In the genomic region with DNA sequence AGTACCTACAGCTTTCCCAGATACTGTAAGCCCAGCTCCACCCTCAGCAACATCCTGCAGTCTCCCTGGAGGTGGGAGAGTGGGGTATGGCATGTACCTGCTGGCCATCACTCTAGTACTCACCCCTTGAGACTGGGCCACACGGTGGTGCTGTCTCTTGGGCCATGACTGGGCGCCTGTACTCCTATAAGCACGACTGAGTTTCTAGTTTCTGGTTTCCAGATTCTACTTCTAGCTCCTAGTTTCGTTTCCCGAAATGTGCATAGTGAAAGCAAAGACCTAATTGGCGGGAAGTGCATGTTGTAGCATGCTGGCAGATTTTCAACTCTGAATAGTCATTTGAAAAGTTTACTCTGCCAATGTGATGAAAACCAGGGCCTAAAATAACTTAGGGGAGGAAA, we compare ENCODE assay signal across 9 mouse cellular contexts. TPM values are rescaled to one million over a fixed set of nuclear protein-coding genes. Genes with fewer than 3 reads are reported as not detected.
DNase-seq lines count a peak whose midpoint lies in the region; ATAC-seq and TF ChIP-seq lines count a peak whose summit lies in the region.
"Had no signal": no experiment of that assay in that cellular context is flagged by ENCODE, and none has a peak within 500 bp of the region (broad histone marks: within the 10 kb centered on the region; RNA-seq: fewer than 3 reads in every experiment).

A gene (minus strand): TSS at position 227 of the 401 bp plus-strand sequence.

- peak; percentile 54 for TF ChIP-seq CTCF in gastrocnemius, adult 2 months (IDR thresholded peaks at IDR 0.05)

- intact Hi-C loops in gastrocnemius, adult 2 months (cut with DNase I) = loop anchor here (2.0 kb wide), 1 partner anchor 76 kb away; a partner anchor contains a TSS

- DNase-seq in kidney, adult 11 months = peak; percentile 43
- DNase-seq in ES-E14 (ENCODE audit: low read depth, low spot score) = no peak
- peak; percentile 53 for DNase-seq in gastrocnemius, adult 2 months
- peak; percentile 48 for DNase-seq in kidney, postnatal 10 days
- DNase-seq in T-cell, adult 2 months (ENCODE audit: low spot score) = no peak

- WGBS in kidney, embryonic 16.5 days = 83% methylated on average over 6 of the region's 6 CpGs
- WGBS in neural tube, embryonic 15.5 days = 83% methylated on average over 6 of the region's 6 CpGs

- H3K4me1 ChIP-seq in kidney, embryonic 16.5 days (ENCODE audit: insufficient read depth, low read length) = no peaks in the 10 kb centered on the region
- H3K4me1 ChIP-seq in ES-E14 (ENCODE audit: control insufficient read depth in 2 of 2, insufficient read depth in 2 of 2, low read length in 2 of 2, poor library complexity in 1 of 2) = peaks cover 4 to 5% of the 10 kb centered on the region in 2 experiments; a peak in 3 of 4 replicates
- no peaks in the 10 kb centered on the region for H3K4me1 ChIP-seq in neural tube, embryonic 15.5 days

- H3K27ac ChIP-seq in kidney, embryonic 16.5 days (ENCODE audit: low read length) = no peak within 1 kb of the TSS
- H3K27ac ChIP-seq in ES-E14 (ENCODE audit: insufficient read depth, low read depth, low read length, poor library complexity, severe bottlenecking) = no peak within 1 kb of the TSS
- peak within 1 kb of the TSS; percentile 81 for H3K27ac ChIP-seq in gastrocnemius, adult 2 months
- H3K27ac ChIP-seq in neural tube, embryonic 15.5 days (replicated peaks) = no peak within 1 kb of the TSS

- H3K27me3 ChIP-seq in kidney, embryonic 16.5 days (ENCODE audit: insufficient read depth, low read length) = no peaks in the 10 kb centered on the region
- H3K27me3 ChIP-seq in neural tube, embryonic 15.5 days (replicated peaks) = no peaks in the 10 kb centered on the region

- H3K4me3 ChIP-seq in kidney, embryonic 16.5 days (ENCODE audit: low read length) = no peak within 1 kb of the TSS
- H3K4me3 ChIP-seq in ES-E14 (ENCODE audit: insufficient read depth in 1 of 2, low read depth in 1 of 2, low read length in 2 of 2, poor library complexity in 1 of 2, severe bottlenecking in 1 of 2) = no peak within 1 kb of the TSS
- H3K4me3 ChIP-seq in gastrocnemius, adult 2 months = peak within 1 kb of the TSS; percentile 71
- no peak within 1 kb of the TSS for H3K4me3 ChIP-seq in neural tube, embryonic 15.5 days (replicated peaks)

- H3K9me3 ChIP-seq in kidney, embryonic 16.5 days (ENCODE audit: low read length) = no peaks in the 10 kb centered on the region
- H3K9me3 ChIP-seq in ES-E14 (ENCODE audit: control insufficient read depth, insufficient read depth, low read depth, low read length) = no peaks in the 10 kb centered on the region
- H3K9me3 ChIP-seq in neural tube, embryonic 15.5 days (replicated peaks) = no peaks in the 10 kb centered on the region
- H3K9me3 ChIP-seq: G1E had no signal

- ATAC-seq in kidney, embryonic 16.5 days (ENCODE audit: low FRiP score, low TSS enrichment) = no peak
- peak; percentile 85 for ATAC-seq in monocyte, adult 5-6 weeks (replicated peaks; ENCODE audit: insufficient number of reproducible peaks, low FRiP score, low TSS enrichment, poor library complexity, severe bottlenecking)
- ATAC-seq in neural tube, embryonic 15.5 days (ENCODE audit: low FRiP score) = no peak

- in situ Hi-C loops in ES-E14 (cut with MboI; ENCODE audit: low sequenced_read_pairs in 2 of 2, unreplicated experiment in 2 of 2) = no loop called here

- no peak within 1 kb of the TSS for H3K4me2 ChIP-seq in kidney, embryonic 16.5 days (replicated peaks; ENCODE audit: low read depth, low read length)
- H3K4me2 ChIP-seq in neural tube, embryonic 15.5 days = no peak within 1 kb of the TSS

- no peak within 1 kb of the TSS for H3K9ac ChIP-seq in kidney, embryonic 16.5 days (replicated peaks; ENCODE audit: low read length)
- peak within 1 kb of the TSS; percentile 7; the same call in 1 of the 2 replicates for H3K9ac ChIP-seq in ES-E14 (ENCODE audit: insufficient read depth, low read depth, low read length, poor library complexity, severe bottlenecking)
- no peak within 1 kb of the TSS for H3K9ac ChIP-seq in neural tube, embryonic 15.5 days (replicated peaks)

- H3K36me3 ChIP-seq in kidney, embryonic 16.5 days (ENCODE audit: insufficient read depth, low read length) = no peaks in the 10 kb centered on the region
- no peaks in the 10 kb centered on the region; the same call in 1 of the 2 replicates for H3K36me3 ChIP-seq in ES-E14 (ENCODE audit: control insufficient read depth, insufficient read depth, low read length, poor library complexity, severe bottlenecking)
- H3K36me3 ChIP-seq in neural tube, embryonic 15.5 days = no peaks in the 10 kb centered on the region
- H3K36me3 ChIP-seq: G1E had no signal

TF ChIP-seq in ES-E14, 5 proteins besides CTCF, POLR2A, EP300 and RAD21:
- no peak for TF ChIP-seq ZC3H11A (IDR thresholded peaks at IDR 0.05; ENCODE audit: borderline replicate concordance, low read depth, low read length)
- no peak for TF ChIP-seq ZNF384 (IDR thresholded peaks at IDR 0.05; ENCODE audit: low read depth, low read length)
- no peak for TF ChIP-seq CHD2 (IDR thresholded peaks at IDR 0.05; ENCODE audit: low read depth, low read length)
- TF ChIP-seq HCFC1 (IDR thresholded peaks at IDR 0.05; ENCODE audit: borderline replicate concordance, insufficient read depth, low read length) = no peak
- no peak for TF ChIP-seq MAFK (IDR thresholded peaks at IDR 0.05; ENCODE audit: insufficient read depth, low read depth, low read length)

RNA-seq across cellular contexts. Expression of the gene that starts here (rescaled TPM):
- polyA plus RNA-seq in kidney, embryonic 16.5 days (2015; fragmentation: Nextera tagmentation; extraction: Ambion mirVana) = 0.91 and 1.3 TPM in 2 replicates
- 21.1 and 33.5 TPM in 2 replicates for total RNA-seq in ES-E14 (2012; rRNA removed)
- 1 to 10 TPM; 1.1 to 1.9 TPM for total RNA-seq in gastrocnemius, adult 2 months (2021)
- 22.6 to 35.8 TPM (median 26.2 TPM) in 3 replicates for total RNA-seq in monocyte, adult 5-6 weeks (2017)
- polyA plus RNA-seq in neural tube, embryonic 15.5 days (2015; fragmentation: Nextera tagmentation; extraction: Ambion mirVana) = 0.50 and 1.3 TPM in 2 replicates
- polyA plus RNA-seq: G1E had no signal

Comparison
In these comparisons a context has a peak if more than half of its experiments do, and no peak if none do; other contexts are left out.
1. DNase-seq: peak in kidney, adult 11 months (single experiment), gastrocnemius, adult 2 months (single experiment) and kidney, postnatal 10 days (single experiment); none in ES-E14 (single experiment) and T-cell, adult 2 months (single experiment).